Mouse (Mus musculus) forebrain, embryonic 10.5 days (tissue): ENCODE results near the gene Ampd3. TPM values are rescaled to one million over a fixed set of nuclear protein-coding genes. Genes with fewer than 3 reads are reported as not detected.

ENCODE experiments used
- DNase-seq: peaks from one replicate; pipeline ENCODE4 v3.0.0-alpha.2; 2017; ENCODE audit warnings: low spot score; ENCODE audit errors: extremely low spot score
- H3K27ac ChIP-seq: fragments of 300-500 bp; sonication (generic); 2 replicates; pipeline ENCODE4 v1.5.1; 2016; ENCODE audit warnings: mild to moderate bottlenecking
- H3K27me3 ChIP-seq: fragments of 300-500 bp; sonication (generic); 2 replicates; pipeline ENCODE4 v1.6.1; 2016; ENCODE audit warnings: mild to moderate bottlenecking; ENCODE audit not compliant: poor library complexity, severe bottlenecking
- H3K36me3 ChIP-seq: fragments of 300-500 bp; sonication (generic); replicated peaks from 2 replicates; pipeline ENCODE4 v1.6.1; 2016; ENCODE audit warnings: mild to moderate bottlenecking, moderate library complexity
- H3K4me1 ChIP-seq: fragments of 300-500 bp; sonication (generic); 2 replicates; pipeline ENCODE4 v1.6.1; 2016
- H3K4me3 ChIP-seq: fragments of 300-500 bp; sonication (generic); 2 replicates; pipeline ENCODE4 v1.5.1; 2016; ENCODE audit warnings: mild to moderate bottlenecking, moderate library complexity
- H3K9me3 ChIP-seq: fragments of 300-500 bp; sonication (generic); 2 replicates; pipeline ENCODE4 v1.6.1; 2016; ENCODE audit warnings: mild to moderate bottlenecking, moderate library complexity
- WGBS: fragments of 180-500 bp; shearing (Covaris S2); methylation state at CpG from one replicate; pipeline ENCODE4 v1.1.7; 2016; 5-methylcytosine and 5-hydroxymethylcytosine counted together
- polyA plus RNA-seq: library from polyadenylated mRNA; unstranded; fragments of >200 nt; fragmentation: Nextera tagmentation; extraction: Ambion mirVana; gene quantifications from 2 replicates; pipeline ENCODE4 v1.2.1, GENCODE M21; 2016

Gene Ampd3
- polyA plus RNA-seq, 1 experiment from 2014 or later: 1.5 TPM

DNA sequence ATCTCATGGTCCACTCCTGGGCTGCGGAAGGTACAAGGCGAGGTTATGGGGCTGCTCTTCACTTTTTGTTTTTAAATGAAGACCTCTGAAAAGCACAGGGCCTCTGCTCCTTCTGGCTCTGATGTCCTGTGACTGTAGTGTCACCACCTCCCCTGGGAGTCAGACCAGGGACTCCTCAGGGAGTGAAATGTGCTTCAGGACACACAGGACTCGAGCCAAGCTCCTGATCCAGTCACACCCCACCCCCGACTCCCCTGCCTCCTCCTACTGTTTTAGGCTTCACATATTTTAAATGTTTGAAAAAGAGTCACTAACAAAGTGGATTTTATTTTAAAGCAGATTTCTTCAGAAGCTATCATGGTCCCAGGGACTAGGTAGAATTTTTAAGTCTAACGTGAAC lies 43.5 kb downstream of the Ampd3 start:
- peaks cover 12% of the 10 kb centered on the region for H3K36me3 ChIP-seq
- WGBS: 88% methylated on average over 5 of the region's 5 CpGs
- no peak overlapping the region for H3K4me3 ChIP-seq
- no peaks in the 10 kb centered on the region for H3K27me3 ChIP-seq
- H3K9me3 ChIP-seq: no peaks in the 10 kb centered on the region
- H3K27ac ChIP-seq: no peak overlapping the region
- DNase-seq: no peak
- peaks cover 5% of the 10 kb centered on the region; the same call in 1 of the 2 replicates for H3K4me1 ChIP-seq

DNA sequence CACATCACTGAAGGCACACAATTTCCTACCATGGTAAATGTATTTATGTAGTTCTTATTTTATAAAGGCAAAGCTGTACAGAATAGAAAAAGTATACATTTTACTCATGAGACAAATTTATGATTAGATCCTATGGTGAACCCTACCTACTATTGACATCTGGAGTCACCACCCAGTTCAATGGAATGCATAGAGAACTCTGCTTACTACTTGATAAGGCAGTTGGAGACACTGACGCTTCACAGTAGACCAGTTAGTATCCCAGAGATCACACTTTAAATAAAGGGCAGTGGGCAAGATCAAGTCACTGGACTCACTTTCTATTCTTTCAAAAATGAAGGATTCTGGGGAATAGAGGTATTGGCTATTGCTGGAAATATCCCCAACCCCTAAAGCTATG lies 46.0 kb downstream of the Ampd3 start:
- DNase-seq: no peak
- Histone ChIP-seq H3K4me1 (peaks cover 5% of the 10 kb centered on the region; the same call in 1 of the 2 replicates), H3K27me3 (no peaks in the 10 kb centered on the region), H3K9me3 (no peaks in the 10 kb centered on the region), H3K4me3 (no peak overlapping the region), H3K36me3 (peaks cover 12% of the 10 kb centered on the region), H3K27ac (no peak overlapping the region)
- 89% methylated on average over 1 of the region's 1 CpGs for WGBS

DNA sequence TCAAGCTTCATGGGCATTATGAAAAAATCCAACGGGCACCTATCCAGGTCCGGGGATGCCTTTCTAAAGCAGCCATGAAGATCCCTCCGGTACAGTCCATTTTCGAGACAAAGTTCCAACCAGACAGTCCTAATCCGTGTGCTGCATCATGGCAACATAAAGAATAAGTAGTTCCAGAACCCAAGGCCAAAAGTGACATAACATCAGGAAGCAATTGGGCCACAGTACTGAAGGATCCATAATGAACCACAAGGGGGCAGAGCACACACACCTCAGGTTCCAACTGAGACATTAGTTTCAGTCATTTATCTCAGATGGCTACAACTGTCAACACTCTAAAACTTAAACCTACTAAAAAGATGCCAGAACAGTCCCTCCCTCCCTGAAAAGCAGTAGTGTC lies 48.0 kb downstream of the Ampd3 start:
- WGBS: 76% methylated on average over 5 of the region's 5 CpGs
- no peaks in the 10 kb centered on the region for H3K9me3 ChIP-seq
- DNase-seq: no peak
- no peaks in the 10 kb centered on the region for H3K27me3 ChIP-seq
- peaks cover 15% of the 10 kb centered on the region for H3K36me3 ChIP-seq
- H3K4me3 ChIP-seq: no peak overlapping the region
- no peaks in the 10 kb centered on the region for H3K4me1 ChIP-seq
- H3K27ac ChIP-seq: no peak overlapping the region

DNA sequence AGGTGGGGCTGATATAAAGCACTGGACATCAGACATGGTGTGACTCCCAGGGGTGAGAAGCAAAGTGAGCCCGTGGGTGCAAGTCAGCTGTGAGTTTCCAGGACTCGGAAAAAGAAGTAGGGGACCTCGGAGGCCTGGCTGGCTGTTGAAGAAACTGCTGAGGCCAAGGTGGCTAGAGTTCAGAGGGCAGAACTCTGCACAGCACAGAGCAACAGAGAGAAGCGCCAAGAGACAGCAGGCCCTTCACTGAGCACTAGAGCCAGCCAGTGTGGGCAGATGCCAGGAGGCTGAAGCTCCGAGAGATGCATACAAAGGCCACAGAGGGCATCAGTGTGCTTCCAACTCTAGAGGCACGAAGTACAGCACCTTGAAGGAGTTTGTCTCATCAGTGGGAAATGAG lies 50.2 kb downstream of the Ampd3 start:
- Histone ChIP-seq H3K4me1 (no peaks in the 10 kb centered on the region), H3K9me3 (no peaks in the 10 kb centered on the region), H3K4me3 (no peak overlapping the region), H3K36me3 (peaks cover 19% of the 10 kb centered on the region), H3K27me3 (no peaks in the 10 kb centered on the region), H3K27ac (no peak overlapping the region)
- 90% methylated on average over 6 of the region's 6 CpGs for WGBS
- DNase-seq: no peak

DNA sequence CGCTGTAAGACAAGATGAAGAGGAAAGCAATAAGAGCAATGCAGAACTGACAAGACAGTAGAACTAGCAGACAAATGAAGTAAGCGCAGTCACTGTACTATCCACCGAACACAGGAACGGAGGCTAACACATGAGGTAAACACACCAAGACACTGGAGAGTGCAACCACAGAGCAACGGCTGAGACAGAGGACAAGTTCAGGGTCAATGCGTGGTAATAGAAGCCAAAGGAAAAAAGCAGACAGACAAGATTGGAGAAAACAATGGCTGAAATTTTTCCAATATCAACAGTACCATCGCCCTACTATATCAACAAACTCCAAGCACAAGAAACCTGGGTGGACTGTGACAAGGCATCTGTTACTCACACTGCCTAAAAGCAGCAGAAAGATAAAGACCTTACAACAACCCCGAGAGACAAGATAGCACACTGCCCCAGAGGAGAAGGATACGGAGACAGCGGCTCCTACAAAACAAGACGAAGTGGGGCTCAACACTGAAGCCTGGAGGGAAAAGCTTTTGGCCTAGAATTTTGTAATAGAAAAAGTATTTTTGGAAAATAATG lies 50.9 kb downstream of the Ampd3 start:
- H3K9me3 ChIP-seq: no peaks in the 10 kb centered on the region
- no peaks in the 10 kb centered on the region for H3K4me1 ChIP-seq
- H3K36me3 ChIP-seq: peaks cover 25% of the 10 kb centered on the region
- no peak for DNase-seq
- WGBS: 88% methylated on average over 11 of the region's 11 CpGs
- H3K27me3 ChIP-seq: no peaks in the 10 kb centered on the region
- no peak overlapping the region for H3K4me3 ChIP-seq
- H3K27ac ChIP-seq: no peak overlapping the region

DNA sequence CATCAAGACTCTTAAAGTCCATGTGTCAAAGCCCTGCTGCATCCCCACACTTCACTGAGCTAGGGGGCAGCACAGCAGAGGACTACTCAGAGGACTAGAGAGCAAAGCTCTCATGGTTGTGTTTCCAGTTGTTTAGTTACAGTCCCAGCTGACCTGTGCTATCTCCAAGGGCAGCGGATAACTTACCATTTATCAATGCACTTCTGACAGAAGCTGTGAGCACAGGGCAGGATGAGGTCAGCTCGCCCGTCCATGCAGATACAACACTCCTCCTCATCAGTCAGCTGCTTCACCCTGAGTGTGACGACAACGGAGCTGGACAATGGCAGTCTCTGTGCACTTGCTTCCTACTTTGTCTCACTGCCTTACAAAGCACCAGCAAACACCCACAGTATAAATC lies 53.1 kb downstream of the Ampd3 start:
- WGBS: 67% methylated on average over 5 of the region's 5 CpGs
- no peaks in the 10 kb centered on the region for H3K9me3 ChIP-seq
- H3K27ac ChIP-seq: no peak overlapping the region
- H3K4me1 ChIP-seq: no peaks in the 10 kb centered on the region
- H3K36me3 ChIP-seq: peaks cover 40% of the 10 kb centered on the region
- DNase-seq: no peak
- no peaks in the 10 kb centered on the region for H3K27me3 ChIP-seq
- H3K4me3 ChIP-seq: no peak overlapping the region

DNA sequence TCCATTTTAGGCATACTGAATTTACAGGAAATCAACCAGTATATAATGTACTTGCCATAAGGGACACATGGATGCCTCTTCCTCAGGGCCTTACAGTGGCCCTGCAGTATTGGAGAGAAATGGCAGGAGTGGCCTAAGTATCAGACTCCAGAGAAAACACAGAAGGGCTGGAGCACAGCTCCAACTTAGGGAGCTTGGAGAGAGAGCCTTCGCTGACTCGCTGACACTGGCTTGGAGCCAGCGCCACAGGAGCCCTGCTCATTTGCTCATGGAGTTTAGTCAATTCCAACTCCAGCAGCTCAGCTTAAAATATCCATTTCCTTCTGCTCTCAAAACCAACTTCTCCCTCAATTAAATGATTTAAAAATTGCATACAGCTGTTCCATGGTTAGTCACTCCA lies 53.6 kb downstream of the Ampd3 start:
- no peaks in the 10 kb centered on the region for H3K4me1 ChIP-seq
- no peak overlapping the region for H3K4me3 ChIP-seq
- H3K9me3 ChIP-seq: no peaks in the 10 kb centered on the region
- WGBS: 93% methylated on average over 3 of the region's 3 CpGs
- no peaks in the 10 kb centered on the region for H3K27me3 ChIP-seq
- H3K27ac ChIP-seq: no peak overlapping the region
- peaks cover 44% of the 10 kb centered on the region for H3K36me3 ChIP-seq
- DNase-seq: no peak

DNA sequence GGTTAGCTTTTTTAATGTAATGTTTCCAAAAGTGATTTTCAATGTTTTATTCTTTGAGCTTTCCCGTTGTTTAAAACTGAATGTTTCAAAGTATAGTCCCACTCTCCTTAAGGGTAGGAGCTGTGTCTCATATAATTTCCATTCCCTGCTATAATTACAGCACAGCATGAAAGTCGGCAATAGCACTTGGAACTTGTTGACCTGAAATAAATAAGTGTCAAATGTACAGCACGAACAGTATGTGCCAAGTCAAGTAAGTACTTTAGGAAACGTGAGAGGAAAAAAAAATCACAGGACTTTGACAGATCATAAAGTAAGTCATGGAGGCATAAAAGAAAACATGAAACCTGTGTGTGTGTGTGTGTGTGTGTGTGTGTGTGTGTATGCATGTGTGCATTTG lies 54.0 kb downstream of the Ampd3 start:
- Histone ChIP-seq H3K4me3 (no peak overlapping the region), H3K27ac (no peak overlapping the region), H3K9me3 (no peaks in the 10 kb centered on the region), H3K36me3 (peaks cover 47% of the 10 kb centered on the region), H3K4me1 (no peaks in the 10 kb centered on the region), H3K27me3 (no peaks in the 10 kb centered on the region)
- 88% methylated on average over 4 of the region's 4 CpGs for WGBS
- no peak for DNase-seq

DNA sequence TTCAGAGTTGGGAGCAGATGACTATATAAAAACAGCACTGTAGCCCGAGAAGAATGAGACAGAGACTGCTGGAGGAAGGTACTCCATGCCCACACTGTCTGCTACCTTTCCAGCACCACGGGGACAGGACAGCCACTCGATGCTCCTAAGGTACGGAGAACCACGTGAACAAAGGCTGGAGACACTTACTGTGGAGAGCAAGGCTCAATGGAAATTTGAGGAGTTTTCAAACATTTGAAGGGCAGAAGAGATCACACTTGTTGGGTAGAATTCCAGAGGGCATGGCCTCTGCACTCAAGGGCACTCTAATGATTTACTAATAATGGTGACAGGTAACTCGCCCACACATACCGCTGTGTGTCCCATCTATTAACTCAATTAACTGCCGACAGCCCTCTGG lies 55.1 kb downstream of the Ampd3 start:
- no peaks in the 10 kb centered on the region for H3K27me3 ChIP-seq
- 85% methylated on average over 8 of the region's 8 CpGs for WGBS

DNA sequence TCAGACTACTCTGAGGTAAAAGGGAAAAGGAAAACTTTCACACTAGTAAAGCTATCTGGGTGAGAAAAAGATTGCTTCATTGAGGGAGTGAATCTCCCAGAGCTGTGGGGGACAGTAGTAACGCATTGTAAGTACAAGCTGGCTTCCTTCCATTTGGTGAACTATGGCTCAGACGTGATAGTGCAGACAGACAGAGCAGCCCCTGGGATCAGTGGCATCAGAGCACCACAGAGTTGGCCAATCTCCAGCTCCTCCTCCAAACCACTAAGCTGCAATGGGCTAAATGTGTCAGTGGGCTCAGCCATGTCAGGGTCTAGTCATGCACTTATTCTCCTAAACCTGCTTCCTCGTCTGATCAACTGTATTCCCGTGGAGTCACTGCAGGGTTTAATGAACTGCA lies 55.6 kb downstream of the Ampd3 start:
- H3K9me3 ChIP-seq: no peaks in the 10 kb centered on the region
- DNase-seq: no peak
- WGBS: 86% methylated on average over 4 of the region's 4 CpGs
- no peak overlapping the region for H3K27ac ChIP-seq
- no peaks in the 10 kb centered on the region for H3K4me1 ChIP-seq
- no peaks in the 10 kb centered on the region for H3K27me3 ChIP-seq
- H3K36me3 ChIP-seq: peaks cover 53% of the 10 kb centered on the region
- H3K4me3 ChIP-seq: no peak overlapping the region

More for the DNA sequence above, 55.1 kb downstream of the Ampd3 start:
- no peak for DNase-seq
- Histone ChIP-seq H3K9me3 (no peaks in the 10 kb centered on the region), H3K27ac (no peak overlapping the region), H3K36me3 (peaks cover 52% of the 10 kb centered on the region), H3K4me1 (no peaks in the 10 kb centered on the region), H3K4me3 (no peak overlapping the region)

DNA sequence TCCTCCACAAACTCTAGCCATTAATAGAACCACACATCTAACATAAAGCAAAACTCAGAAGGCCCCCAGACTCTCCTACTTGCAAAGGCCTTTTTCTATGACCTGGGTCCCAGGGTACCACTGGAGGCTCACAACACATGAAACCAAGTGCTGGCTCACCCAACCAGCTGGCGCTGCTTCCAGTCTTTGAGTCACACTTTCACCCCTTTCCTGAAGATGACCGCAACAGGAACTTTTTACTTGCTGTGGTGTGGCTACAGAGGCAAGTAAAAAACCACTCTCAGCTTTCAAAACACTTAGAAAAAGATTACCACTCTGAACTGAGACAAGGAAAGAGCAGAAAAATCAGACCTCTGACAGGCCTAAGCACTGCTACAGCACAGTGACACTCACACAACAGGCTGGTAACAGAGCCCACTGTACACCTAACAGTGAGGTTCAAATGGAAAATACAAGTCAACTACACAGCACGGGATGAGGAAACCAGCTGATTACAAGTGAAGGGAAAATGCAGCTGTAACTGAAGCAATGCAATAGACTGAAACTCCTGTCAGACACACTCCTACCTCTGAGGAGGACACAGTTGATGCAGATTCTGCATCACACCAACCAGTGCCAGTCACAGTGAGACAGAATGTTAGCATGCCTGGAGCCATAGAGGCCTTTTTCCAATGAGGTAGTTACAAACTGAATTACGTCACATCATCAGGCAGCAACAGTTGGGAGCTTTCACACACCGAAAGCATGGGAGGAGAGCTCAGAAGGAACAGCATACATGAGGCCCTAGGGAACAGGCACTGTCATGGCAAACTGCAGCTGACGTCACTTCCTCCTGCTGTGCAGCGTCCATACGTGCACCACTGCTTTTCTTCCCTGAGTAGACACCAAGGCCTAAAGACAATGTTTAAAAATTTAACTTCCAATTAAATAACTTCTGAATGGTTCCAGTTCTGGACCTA lies 56.3 kb downstream of the Ampd3 start:
- Histone ChIP-seq H3K27me3 (no peaks in the 10 kb centered on the region), H3K27ac (no peak overlapping the region), H3K36me3 (peaks cover 60% of the 10 kb centered on the region), H3K4me1 (no peaks in the 10 kb centered on the region), H3K4me3 (no peak overlapping the region), H3K9me3 (no peaks in the 10 kb centered on the region)
- no peak for DNase-seq
- 95% methylated on average over 8 of the region's 8 CpGs for WGBS

DNA sequence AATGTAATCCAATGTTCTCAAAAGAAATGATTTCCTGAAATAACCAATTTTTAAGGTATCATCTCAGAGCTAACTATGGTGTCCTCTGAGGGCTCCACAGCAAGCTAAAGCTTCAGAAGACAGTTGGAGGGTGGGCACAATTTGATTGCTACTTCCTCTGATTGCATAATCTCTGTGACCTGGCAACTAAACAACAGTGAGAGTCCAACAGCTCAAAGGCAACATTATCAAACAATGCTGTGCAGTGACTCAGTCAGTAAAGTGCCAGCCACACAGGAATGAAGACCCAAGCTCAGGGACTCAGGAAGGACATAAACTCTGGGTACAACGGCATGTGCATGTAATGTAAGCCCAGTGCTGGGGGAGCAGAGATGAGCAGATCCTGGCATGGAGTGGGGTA lies 65.0 kb downstream of the Ampd3 start:
- H3K9me3 ChIP-seq: no peaks in the 10 kb centered on the region
- peaks cover 50% of the 10 kb centered on the region for H3K36me3 ChIP-seq
- WGBS: 85% methylated on average over 1 of the region's 1 CpGs
- no peak overlapping the region for H3K4me3 ChIP-seq
- DNase-seq: no peak
- H3K27ac ChIP-seq: no peak overlapping the region
- no peaks in the 10 kb centered on the region for H3K4me1 ChIP-seq
- H3K27me3 ChIP-seq: no peaks in the 10 kb centered on the region

DNA sequence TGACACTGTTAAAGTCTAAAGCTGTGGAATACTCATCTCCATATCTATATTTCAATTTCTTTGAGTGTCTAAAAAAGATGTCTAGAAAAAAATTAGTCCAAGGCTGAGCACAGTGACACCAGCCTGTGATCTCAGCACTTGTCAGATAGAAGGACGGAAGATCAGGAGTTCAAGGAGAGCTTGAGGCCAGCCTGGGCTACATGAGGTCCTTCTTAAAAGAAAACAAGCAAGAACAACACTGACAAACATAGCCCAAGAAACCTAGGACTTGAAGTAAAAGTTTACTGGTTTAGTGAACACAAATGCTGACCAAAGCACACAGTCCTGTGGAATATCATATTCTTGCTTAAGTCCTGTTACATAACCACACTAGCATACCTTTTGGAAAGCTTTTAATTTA lies 66.0 kb downstream of the Ampd3 start:
- WGBS: 96% methylated on average over 1 of the region's 1 CpGs
- Histone ChIP-seq H3K27me3 (no peaks in the 10 kb centered on the region), H3K9me3 (no peaks in the 10 kb centered on the region)

More for the DNA sequence above, 66.0 kb downstream of the Ampd3 start:
- DNase-seq: no peak
- Histone ChIP-seq H3K4me3 (no peak overlapping the region), H3K4me1 (no peaks in the 10 kb centered on the region), H3K27ac (no peak overlapping the region), H3K36me3 (peaks cover 44% of the 10 kb centered on the region)
